Mouse (Mus musculus) spleen, postnatal 4 days (tissue): ENCODE data around the gene Crb1.
A peak's percentile ranks its signal among the peaks of the same experiment; 100 is the strongest.
"Not testable (repeated sequence)": the region's sequence is repeated elsewhere in the genome, so short reads cannot be mapped to it uniquely, and the experiment has no call there.

Source experiments
- DNase-seq, 2 experiments: peaks; one replicate each; pipeline ENCODE4 v3.0.0; 2022; ENCODE audit warnings: low spot score in 2 of 2

The Crb1 gene

DNA sequence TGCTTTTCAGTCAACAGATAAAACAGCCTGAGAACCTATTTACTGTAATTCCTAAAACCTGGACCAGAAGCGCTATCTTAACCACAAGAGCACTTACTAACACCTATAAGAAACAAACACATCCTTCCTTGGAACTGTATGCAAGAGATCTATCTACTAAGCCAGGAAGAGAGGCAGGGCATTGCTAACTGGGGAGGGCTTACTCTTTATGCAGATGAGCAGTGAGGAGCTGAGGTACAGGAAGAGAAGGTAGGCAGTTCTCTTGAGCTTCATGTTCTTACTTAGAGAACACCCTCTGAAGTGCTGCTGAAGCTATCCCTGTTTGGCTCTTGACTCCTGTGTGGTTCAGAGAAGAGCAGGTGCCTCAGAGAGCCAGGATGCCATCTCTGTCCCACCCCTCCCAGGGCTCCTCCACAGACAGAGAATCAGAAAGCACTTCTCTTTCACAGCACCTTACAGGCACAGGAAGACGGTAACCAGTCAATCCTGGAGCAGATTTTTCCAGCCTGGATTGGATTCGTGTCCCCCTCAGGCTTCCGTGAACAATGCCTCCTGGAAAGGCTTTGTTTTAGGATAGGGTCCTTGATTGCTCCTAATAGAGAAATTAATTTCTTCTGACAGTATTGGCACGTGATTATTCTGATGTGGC is at the start of gene Crb1:
Gene Crb1 (minus strand): TSS at position 463 of the 649 bp plus-strand sequence.
- no peak for DNase-seq

DNA sequence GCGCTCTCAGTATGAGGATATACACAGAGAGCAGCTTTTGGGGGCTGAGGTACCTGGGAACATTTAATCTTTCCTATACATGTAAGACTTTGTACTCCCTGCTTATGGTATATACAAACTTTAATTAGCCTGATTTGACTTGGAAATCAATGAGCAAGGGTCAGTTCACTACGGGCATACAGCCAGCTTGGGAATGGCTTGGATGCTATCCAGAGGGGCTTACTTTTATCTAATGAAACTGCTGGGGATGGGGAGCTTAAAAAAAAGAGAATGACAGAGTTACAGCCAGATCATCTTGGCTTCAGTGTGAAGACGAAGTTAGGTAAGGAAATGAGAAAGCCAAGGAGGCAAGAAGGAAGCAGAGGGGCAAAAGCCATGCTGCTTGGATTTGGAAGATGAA is 48.1 kb upstream of the Crb1 start:
- DNase-seq = no peak

DNA sequence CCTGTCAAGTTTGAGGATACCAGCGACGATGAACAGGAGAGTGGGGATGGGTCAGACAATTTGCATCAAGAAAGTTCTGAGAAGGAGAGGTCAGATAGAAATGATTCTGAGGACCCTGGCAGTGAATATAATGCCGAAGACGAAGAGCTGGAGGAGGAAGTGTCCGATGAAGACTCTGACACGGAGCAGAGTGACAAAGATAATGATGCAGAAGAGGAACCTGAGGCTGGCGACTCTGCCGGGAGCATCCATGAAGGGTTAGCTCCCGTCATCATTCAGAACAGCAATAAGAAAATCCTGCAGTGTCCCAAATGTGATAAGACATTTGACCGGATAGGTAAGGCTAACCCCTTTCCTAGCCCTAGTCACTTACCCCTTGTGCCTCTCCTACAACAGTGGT is 47.0 kb upstream of the Crb1 start:
- DNase-seq = no peak

- DNase-seq = no peak
Observed at GRCm38 (mm10) chr1:139422941-139423340, 46.0 kb upstream of the Crb1 start.

DNA sequence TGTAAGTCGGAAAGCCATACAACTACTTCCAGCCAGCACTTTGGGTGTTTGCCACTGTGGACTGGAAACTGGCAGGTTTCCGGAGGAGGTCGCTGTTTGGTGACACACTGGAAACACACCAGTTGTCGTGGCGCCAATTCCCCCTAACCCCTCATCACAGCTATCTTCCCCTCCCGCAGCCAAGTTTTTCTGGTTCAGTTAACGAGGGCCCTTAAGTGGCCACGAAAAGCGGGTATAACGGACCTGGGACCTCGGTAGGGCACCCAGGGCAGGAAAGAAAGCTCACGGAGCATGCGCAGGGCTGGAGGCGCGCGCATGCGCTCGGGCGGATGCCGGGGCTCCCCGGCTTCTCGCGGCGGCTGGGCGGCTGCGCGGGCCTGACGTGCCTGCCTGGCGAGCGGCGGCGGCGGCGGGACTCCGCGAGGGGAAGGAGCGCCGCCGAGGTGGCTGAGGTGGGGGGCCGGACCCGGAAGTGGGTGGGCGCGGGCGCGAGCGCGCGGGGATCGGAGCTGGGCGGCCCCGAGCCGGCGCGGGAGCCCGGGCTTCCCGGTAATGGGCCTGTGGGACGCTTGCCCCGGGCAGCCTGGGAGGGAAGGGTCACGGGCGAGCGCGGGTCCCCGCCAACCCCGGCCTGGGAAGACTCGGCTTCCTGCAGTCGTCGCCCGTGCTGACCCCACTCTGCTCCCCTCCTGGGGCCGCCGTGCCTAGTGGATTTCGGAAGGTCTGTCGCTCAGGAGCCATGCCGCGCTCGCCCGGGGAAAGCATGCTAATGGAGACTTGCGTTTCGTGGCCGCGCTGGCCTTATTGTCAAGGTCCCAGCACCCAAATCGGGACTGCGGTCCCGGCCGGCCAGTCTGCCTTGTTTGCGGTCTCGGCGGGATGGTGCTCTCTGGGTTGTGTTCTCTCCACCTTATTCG is 45.2 kb upstream of the Crb1 start, which contains the start of gene Zbtb41:
Gene Zbtb41 (plus strand): TSS at position 414 of the 917 bp plus-strand sequence.
- peak; percentile 86 to 95 for DNase-seq

DNA sequence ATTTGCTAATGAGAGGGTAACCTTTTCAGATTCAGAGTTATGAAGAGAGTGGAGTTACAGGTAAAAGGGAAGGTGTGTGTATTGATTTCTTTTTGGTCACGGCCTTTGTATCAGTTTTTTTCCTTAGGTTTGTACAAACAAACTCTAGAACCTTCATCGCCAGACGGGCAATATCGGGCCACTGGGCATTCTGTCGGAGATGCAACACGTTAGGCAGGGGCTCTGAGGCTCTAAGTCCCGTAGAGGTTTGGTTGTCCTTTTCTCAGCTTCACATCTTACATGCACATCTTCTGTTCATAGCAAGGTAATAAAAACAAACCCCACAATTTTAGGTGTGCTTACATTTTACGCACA is 44.6 kb upstream of the Crb1 start:
- no peak for DNase-seq

DNA sequence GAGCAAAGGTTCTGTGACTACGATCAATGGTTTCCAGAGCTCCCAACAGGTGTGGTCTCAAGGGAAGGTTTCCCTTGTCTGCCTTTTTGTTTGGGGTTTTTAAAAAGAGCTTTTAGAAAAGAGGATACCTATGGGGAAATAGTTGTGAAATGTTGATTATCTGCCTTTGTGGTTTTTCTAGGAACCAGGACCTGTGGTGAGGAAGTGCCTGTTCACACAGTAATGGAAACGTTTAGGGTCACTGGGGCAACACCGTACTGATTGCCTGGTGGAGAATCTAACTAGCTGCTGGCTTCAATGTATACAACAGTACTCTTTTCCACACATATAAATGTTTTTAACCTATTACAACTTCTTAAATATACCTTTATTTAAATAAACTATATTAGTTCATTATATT is 36.6 kb upstream of the Crb1 start:
- no peak for DNase-seq

- DNase-seq = not testable (repeated sequence)
Observed at GRCm38 (mm10) chr1:139412365-139412764, 35.5 kb upstream of the Crb1 start.

DNA sequence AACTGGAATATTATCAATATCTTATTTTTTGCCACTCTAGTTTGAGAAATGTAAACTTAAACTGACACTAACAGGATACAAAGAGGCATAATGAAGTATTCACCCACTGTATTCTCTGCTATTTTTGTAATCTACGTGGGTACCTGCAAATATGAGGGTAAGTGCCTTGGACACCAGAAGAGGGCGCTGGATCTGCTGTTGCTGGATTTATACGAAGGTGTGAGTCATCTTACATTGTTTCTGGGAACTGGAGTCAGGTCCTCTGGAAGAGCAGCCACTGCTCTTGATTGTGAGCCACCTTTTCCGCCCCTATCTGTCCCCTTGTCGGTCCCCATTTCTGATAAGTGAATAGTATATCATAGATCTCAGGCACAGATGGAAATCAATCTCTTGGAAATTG is 30.8 kb upstream of the Crb1 start:
- DNase-seq = no peak

DNA sequence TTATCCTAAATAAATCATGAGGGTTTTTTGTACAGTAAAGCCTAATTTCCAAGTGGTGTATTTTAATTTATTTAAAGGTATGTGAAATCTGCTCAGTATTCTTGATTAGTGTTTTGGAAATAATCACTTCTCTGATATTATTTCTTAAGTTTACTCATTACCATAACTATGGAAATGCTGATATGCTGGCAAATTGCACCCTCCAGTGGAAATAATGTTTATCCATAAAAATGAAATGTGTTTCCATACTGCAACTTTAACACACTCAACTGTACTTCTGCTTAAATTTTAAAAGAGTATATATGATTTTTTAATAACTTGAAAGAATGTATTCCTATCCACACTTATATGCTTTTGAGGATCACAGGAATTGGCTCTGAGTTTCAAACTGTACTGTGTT is 28.9 kb upstream of the Crb1 start:
- no peak for DNase-seq

DNA sequence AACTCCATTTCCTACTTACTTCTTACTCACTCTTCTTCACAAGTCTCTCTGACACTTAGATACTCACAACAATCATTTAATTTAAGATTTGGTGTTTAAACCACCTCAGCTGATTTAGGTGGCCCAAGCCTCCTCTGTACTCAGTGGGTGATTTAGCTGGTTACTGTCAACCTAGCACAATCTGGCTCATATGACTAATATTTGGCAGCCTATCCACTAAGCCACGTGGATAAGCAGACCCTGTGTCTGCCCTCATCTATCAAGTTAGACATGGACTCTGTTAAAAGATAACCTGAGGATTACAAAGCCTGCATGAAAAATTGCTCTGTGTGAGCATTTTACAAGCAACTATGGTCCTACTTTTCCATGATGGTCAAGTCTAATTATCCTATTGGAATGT is 19.7 kb upstream of the Crb1 start:
- DNase-seq = no peak

DNA sequence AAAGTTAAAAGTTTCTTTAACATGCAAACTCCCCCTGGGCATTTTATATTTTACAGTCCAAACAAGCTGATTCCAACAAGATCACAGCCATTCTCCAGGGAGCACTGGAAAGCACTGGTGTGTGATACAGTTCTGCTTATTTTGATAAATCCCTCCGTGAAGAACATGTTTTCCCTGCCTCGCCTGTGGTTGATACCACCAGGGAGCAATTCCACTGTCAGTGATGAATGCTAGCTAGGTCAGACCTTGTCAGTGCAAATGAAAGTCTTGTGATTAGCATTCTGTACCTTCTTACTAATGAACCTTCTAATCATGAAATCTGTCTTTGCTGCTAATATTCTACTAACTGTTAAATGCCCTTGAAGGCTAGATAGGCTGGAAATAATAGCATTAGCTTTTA is 14.8 kb upstream of the Crb1 start:
- no peak for DNase-seq

- no peak for DNase-seq
Observed at GRCm38 (mm10) chr1:139379621-139379984, 2.7 kb upstream of the Crb1 start.

GRCm38 (mm10) chr1:139378861-139379620 is 2.1 kb upstream of the Crb1 start:
- DNase-seq = no peak

DNA sequence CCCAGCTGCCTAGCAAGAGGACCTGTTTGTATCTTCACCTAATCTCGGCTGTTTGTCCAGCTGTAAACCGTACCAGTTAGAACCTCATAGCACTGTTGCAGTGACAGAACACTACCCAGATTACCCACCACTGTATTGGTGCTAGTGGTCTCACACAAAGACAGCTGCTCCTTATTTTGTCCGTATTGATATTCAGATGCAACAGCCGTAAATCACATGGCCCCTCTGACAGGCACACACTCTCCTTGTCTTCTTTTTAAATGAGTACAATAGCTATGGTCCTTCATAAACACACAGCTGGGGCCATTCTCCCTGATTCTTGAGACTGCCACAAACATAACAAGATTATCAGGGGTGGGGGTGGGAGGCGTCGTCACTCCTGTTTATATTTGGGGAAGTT is 1.0 kb downstream of the Crb1 start:
- no peak for DNase-seq

DNA sequence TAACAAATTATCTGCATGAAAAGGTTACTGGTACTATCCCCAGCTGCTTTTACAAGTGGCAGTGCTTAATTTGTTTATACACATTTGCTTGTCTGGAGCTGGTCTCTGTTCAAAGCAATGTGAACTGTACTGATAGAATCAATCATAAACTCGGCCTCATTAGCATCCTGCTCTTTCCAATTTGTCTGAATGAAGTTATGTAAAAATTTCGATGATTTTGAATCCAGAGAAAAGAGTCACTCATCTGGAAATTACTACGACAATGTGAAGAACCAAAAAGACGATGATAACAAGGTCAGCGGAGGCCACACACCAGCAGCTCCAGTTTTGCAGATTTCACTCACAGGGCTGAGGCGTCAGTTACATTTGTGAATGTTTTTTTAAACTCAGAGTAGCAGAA is 5.6 kb downstream of the Crb1 start:
- DNase-seq = no peak

GRCm38 (mm10) chr1:139348566-139348965 is 28.3 kb downstream of the Crb1 start:
- DNase-seq = no peak

DNA sequence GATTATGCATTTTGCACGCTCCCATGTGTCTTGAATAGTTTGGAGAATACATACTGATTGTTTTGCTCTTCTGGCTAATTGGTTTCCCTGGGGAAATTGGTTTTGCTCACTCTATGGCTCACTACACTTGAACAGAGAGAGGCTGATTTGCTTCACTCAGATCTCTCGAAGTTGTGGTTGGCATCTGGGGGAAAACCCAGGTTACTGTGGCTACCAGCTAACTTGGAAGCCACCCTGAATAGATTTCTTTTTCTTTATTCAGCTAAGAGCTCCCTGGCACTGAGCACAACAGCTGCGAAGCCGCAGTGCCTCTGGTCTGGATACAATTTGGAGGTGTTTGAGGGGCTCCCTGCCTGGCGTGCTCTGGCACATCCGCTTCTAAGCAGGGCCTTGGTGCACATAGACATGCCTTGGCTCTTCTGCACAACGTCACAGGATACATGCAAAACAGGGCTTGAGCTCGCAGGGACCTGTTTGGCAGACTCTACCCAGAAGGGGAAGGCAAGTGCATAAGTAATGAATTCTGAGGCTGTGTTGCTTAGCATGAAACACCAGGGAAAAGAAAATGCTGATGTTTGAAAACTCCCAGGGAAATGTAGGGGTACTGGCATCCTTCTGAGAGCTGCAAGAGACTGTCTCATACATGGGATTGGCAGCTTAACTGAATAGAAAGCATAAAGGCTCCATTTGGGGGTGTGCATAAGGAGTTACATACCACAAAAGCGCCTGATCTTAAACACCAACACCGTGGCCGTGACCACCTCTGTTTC is 30.1 kb downstream of the Crb1 start:
- DNase-seq = no peak

DNA sequence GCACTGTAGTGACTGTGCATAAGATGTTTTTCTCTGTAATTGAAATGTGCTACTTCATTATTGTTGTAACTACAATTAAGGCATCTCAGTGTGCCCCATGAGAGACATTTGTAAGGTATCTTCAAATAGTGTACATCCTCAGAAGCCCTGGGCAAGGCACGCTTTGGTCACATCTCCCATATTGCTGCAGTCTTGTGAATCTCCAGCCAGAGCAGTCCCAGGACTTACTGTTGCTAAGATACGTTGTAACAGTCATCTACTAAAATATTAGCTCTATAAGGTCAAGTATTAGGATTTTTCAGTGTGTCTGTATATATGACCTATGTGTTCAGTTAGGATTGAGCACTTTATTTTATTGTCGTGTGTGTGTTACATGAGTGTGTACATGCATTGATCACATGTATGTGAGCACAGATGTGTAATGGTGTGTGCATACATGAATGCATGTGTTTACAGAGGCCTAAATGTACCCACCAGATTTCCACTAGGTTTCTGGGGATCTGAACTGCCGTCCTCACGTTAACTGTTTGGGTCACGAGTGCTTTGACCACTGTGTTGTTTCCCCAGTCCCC is 30.8 kb downstream of the Crb1 start:
- DNase-seq = no peak

DNA sequence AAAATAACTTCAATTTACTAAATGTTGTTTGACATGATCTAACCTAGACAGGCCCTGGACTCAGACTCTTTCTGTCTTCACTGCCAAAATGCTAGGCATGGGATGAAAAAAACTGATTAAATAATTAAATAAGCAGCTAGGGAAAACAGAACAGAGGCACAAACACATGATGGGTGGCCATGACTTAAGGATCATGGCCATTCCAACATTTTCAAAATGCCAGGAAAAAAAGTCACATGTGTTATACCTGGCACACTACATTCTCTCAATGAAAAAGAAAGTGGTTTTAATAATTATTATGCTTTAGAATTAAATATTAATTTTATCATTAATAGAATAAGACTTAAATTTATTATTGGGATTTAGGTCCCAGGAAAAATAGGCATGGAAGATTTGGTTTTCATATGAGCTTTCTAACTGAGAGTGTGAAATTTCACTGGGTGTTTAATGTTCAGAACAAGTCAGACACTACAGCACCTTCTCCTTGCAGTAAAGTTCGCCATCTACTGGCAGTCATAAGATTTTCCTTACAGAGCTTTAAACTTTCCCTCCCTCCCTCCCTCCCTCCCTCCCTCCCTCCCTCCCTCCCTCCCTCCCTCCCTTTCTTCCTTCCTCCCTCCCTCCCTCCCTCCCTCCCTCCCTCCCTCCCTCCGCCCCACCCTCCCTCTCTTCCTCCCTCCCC is 36.6 kb downstream of the Crb1 start:
- no peak for DNase-seq

GRCm38 (mm10) chr1:139336997-139337396 is 39.9 kb downstream of the Crb1 start:
- no peak for DNase-seq
